Mouse (Mus musculus) forebrain, postnatal 0 days (tissue): ENCODE measurements at regions not wholly inside any gene's neighbourhood (a gene's known extent, or its start where the extent isn't known, plus 50 kb on each side); places are given as distances from the start of the nearest gene placed in this dataset.

Source experiments
- ATAC-seq: fragments of 200-750 bp; cut with Nextera tagmentation; 2 replicates; pipeline ENCODE4 v1.8.0; 2017; ENCODE audit warnings: mild to moderate bottlenecking, moderate library complexity
- DNase-seq: peaks from one replicate; pipeline ENCODE4 v3.0.0-alpha.2; 2015
- H3K27ac ChIP-seq: fragments of 300-500 bp; sonication (generic); 2 replicates; pipeline ENCODE4 v1.5.1; 2014; ENCODE audit warnings: low read depth, mild to moderate bottlenecking, antibody characterized with exemption, low read length, moderate library complexity, mixed read lengths
- H3K27me3 ChIP-seq: fragments of 300-500 bp; sonication (generic); 2 replicates; pipeline ENCODE4 v1.6.1; 2014; ENCODE audit warnings: mild to moderate bottlenecking, low read length, mixed read lengths; ENCODE audit not compliant: insufficient read depth
- H3K36me3 ChIP-seq: fragments of 300-500 bp; sonication (generic); 2 replicates; pipeline ENCODE4 v1.6.1; 2014; ENCODE audit warnings: mild to moderate bottlenecking, moderate library complexity; ENCODE audit not compliant: insufficient read depth
- H3K4me1 ChIP-seq: fragments of 300-500 bp; sonication (generic); 2 replicates; pipeline ENCODE4 v1.6.1; 2014; ENCODE audit warnings: antibody characterized with exemption; ENCODE audit not compliant: insufficient read depth
- H3K4me2 ChIP-seq: fragments of 300-500 bp; sonication (generic); 2 replicates; pipeline ENCODE4 v1.6.1; 2014; ENCODE audit warnings: low read depth, mild to moderate bottlenecking, moderate library complexity
- H3K4me3 ChIP-seq: fragments of 300-500 bp; sonication (generic); 2 replicates; pipeline ENCODE4 v1.5.1; 2014; ENCODE audit warnings: low read depth, low read length, mixed read lengths
- H3K9ac ChIP-seq: fragments of 300-500 bp; sonication (generic); 2 replicates; pipeline ENCODE4 v1.6.1; 2014; ENCODE audit warnings: mild to moderate bottlenecking
- H3K9me3 ChIP-seq: fragments of 300-500 bp; sonication (generic); 2 replicates; pipeline ENCODE4 v1.6.1; 2016; ENCODE audit warnings: low read length
- CTCF ChIP-seq: sonication (generic); IDR thresholded peaks from 2 replicates; pipeline ENCODE4 v1.5.1; 2016; ENCODE audit warnings: antibody characterized with exemption, control low read depth, low read depth
- WGBS: fragments of 180-500 bp; shearing (Covaris S2); extraction: QIAGEN DNeasy Blood & Tissue Kit; methylation state at CpG from one replicate; pipeline ENCODE4 v1.1.7; 2014; 5-methylcytosine and 5-hydroxymethylcytosine counted together

DNA sequence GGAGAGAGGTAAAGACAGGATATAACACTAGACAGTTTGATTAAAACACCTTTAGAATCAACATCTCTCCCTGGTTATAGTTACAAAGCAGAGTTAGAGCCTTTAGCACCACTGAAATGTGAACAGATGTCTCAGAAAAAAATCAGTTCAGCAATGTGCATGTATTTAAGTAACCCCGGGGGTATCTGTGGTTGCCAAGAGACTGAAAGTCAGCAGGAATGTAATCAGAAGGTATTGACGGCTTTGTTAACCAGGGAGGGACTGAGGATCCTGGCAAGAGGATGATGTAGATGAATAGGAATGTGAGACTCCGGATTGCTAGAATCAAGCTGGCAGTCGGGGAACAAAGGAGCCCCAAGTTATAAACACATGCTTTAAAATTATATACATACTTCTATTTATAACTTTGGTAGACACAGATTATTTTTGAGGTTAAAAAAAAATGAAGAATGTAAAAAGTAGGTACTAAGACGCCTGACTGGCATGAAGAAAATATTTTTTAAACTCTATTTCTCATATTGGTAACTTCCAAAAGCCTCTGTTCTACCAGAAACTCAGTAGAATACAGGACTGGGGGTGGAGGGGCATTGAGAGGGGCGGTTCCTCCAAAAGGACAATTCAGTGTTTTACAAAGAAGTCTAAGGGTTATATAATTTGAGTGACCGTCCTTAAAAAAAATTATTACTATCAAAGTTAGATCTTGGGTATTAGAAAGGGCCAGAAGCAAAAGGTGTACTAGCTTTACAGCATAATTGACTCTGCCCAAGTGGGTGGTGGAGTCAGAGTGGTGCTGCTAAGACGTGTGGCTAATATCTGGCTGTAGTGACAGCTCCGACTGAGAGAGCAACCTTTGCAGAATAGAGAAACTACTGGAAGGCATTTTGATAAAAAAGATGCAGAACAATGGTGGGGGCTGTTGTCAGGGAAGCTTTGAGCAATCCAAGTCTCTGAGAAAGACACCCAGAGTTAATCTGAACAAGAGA lies 341.2 kb upstream of the Gm6657 start:
- Histone ChIP-seq H3K4me3 (no peak overlapping the region), H3K27ac (no peak overlapping the region), H3K9ac (no peak overlapping the region), H3K36me3 (no peaks in the 10 kb centered on the region), H3K9me3 (no peaks in the 10 kb centered on the region), H3K4me1 (peaks cover 4% of the 10 kb centered on the region), H3K4me2 (no peak overlapping the region), H3K27me3 (0 out of 2 replicates have a peak, but pooled peaks cover 4% of the 10 kb centered on the region)
- DNase-seq: peak; percentile 30
- ATAC-seq: no peak
- TF ChIP-seq CTCF: no peak
- whole genome bisulfite sequencing: 17% methylated on average over 9 of the region's 9 CpGs

DNA sequence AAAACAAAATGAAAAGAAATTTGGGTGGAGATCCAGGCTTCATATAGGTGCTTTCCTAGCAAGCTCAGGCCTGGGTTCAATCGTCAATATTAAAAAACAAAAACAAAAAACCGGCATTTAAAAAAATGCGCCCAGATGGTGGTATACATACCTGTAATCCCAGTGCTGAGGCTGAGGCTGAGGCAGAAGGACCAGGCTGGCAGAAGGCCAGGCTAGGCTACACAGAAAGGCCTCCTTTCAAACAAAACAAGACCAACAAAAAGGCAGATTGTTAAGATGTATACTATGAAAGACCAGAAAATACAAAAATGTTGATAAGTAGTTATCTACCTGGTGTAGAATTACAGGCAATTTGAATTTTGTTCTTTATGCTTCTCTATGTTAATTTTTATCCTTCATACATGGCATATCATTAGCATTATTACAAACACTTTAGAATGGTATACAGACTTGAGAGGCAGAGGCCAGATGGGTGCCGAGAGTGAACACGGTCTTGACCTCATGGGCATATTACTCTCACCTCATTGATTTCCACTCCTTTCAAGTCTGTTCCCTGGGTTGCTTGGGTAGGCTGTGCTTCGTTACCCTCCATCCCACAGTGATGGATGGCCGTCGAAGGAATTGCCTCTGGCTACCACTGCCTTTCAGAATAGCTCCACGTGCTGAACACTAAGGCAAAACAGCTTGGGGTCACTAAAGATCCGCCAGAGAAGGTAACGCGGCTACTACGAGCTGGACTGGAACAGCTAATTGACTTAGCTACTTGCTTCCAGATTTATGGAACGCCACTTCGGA lies 339.6 kb upstream of the Gm6657 start:
- TF ChIP-seq CTCF: no peak
- Histone ChIP-seq H3K4me2 (no peak overlapping the region), H3K27me3 (0 out of 2 replicates have a peak, but pooled peaks cover 4% of the 10 kb centered on the region), H3K4me3 (no peak overlapping the region), H3K4me1 (peaks cover 8% of the 10 kb centered on the region), H3K9me3 (no peaks in the 10 kb centered on the region), H3K36me3 (no peaks in the 10 kb centered on the region), H3K27ac (no peak overlapping the region), H3K9ac (no peak overlapping the region)
- no peak for ATAC-seq
- WGBS: 39% methylated on average over 15 of the region's 15 CpGs
- DNase-seq: no peak

DNA sequence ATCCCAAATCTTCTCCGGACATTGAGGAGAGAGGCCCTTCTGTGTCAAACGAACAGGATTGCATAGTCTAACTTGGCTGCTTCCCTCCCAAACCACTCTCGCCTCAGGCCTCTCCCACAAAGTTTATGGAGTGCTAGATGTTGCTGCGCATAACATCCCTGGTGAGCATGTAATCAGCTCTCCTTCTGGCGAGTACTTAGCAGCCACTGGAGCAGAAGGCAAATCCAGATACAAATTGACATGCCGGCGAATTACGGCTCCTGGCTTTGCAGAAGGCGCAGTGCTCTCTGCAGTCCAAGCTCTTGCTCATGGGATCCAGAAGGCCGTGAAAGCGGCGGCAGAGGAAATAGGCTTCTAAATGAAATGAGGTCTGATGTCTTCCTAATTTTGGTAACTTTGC lies 338.2 kb upstream of the Gm6657 start:
- Histone ChIP-seq H3K27ac (no peak overlapping the region), H3K27me3 (0 out of 2 replicates have a peak, but pooled peaks cover 4% of the 10 kb centered on the region), H3K36me3 (no peaks in the 10 kb centered on the region), H3K4me2 (no peak overlapping the region), H3K9me3 (no peaks in the 10 kb centered on the region), H3K4me3 (no peak overlapping the region), H3K9ac (no peak overlapping the region), H3K4me1 (peaks cover 8% of the 10 kb centered on the region)
- DNase-seq: no peak
- TF ChIP-seq CTCF: no peak
- ATAC-seq: 0 out of 2 replicates have a peak, but pooled peaks have one; percentile 26
- WGBS: 63% methylated on average over 12 of the region's 12 CpGs

DNA sequence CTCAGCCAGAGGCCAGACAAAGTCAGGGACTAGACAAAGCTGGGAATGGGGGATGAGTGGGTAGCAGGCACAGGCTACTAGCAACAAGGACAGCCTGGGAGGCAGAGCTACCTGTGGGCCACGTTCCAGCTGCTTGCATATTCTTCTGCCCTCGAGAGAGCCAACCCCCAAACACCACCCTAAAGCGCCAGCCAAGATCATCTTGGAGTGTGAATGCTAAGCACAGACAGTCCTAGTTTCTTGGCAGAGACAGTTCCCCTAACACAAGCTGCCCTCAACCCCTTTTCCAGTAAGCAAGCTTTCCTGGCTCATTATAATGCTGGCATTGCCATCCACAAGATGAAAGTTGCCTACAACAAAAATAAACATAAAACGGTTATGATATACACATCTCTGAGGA lies 336.8 kb upstream of the Gm6657 start:
- H3K9ac ChIP-seq: no peak overlapping the region
- H3K36me3 ChIP-seq: no peaks in the 10 kb centered on the region
- 31% methylated on average over 4 of the region's 4 CpGs for WGBS
- H3K4me2 ChIP-seq: no peak overlapping the region
- peaks cover 8% of the 10 kb centered on the region for H3K4me1 ChIP-seq
- ATAC-seq (peak; percentile 86), DNase-seq (peak; percentile 63)
- H3K4me3 ChIP-seq: no peak overlapping the region
- no peaks in the 10 kb centered on the region for H3K9me3 ChIP-seq
- H3K27me3 ChIP-seq: 0 out of 2 replicates have a peak, but pooled peaks cover 4% of the 10 kb centered on the region
- no peak for TF ChIP-seq CTCF
- no peak overlapping the region for H3K27ac ChIP-seq

DNA sequence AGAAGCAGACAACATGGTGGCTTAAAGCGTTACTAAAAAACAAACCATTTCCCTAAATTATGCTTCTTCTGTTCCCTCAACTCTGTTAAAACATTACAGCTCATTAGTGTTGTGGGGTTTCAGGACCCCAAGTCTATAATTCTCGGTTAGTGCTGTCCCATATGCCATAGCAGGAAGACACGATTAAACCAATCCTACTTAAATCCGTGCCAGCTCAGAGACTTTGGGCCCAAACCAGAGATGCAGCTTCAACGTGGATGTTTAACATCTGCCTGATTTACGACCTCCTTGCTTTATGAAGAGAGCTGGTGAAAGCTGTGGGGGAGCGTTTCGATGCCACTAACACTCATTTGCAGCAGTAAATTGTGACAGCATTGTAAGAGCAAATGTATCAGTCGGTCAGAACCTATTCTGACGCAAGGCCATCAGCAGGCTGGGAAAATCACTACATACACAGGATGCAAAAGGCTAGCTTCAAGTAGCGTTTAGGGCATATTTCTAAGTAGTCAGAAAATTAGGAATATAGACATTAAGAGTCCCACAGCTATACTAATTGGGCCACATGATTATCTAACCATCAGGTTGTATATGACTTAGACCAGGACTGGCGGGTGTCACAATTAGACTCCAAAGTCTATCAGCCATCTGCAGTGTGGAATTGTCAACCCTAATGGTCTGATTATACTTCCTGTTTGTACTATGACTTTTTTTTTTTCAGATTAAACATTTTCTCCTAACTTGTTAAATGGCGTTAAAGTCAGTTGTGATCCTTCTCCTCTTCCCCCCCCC lies 333.1 kb upstream of the Gm6657 start:
- no peak overlapping the region for H3K4me3 ChIP-seq
- no peak overlapping the region for H3K9ac ChIP-seq
- H3K4me1 ChIP-seq: peaks cover 8% of the 10 kb centered on the region; the same call in 1 of the 2 replicates
- H3K36me3 ChIP-seq: no peaks in the 10 kb centered on the region
- 85% methylated on average over 13 of the region's 13 CpGs for WGBS
- no peaks in the 10 kb centered on the region for H3K27me3 ChIP-seq
- H3K27ac ChIP-seq: no peak overlapping the region
- no peak overlapping the region for H3K4me2 ChIP-seq
- no peak for DNase-seq
- H3K9me3 ChIP-seq: no peaks in the 10 kb centered on the region
- ATAC-seq: no peak
- TF ChIP-seq CTCF: no peak

DNA sequence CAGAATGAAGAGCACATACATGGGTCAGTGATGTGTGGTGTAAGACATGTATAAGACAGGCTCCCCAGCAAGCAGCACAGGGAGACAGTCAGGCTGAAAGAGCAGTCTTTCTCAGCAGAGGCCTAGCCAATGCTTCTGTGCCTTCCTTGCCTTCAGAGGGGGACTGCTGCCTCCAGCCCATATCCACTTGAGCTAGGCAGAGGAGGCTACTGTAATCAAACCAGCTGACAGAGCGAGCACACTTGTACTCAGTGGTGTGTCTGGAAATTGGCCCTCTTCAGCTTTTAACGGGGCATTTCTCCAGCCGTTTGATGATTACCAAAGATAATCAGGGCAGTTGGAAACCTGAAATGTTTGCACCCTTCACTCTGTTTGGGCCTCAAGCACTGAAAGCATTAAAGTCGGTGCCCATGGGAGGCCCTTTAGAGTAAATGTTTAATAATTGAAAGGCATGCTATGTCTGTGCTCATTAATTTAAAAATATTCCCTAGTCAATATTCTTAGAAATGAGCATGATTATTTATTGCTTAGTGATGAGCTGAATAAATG lies 326.0 kb upstream of the Gm6657 start:
- no peak overlapping the region for H3K4me3 ChIP-seq
- ATAC-seq (no peak; the same call in 1 of the 2 replicates), DNase-seq (no peak)
- no peaks in the 10 kb centered on the region for H3K27me3 ChIP-seq
- H3K27ac ChIP-seq: no peak overlapping the region
- H3K36me3 ChIP-seq: no peaks in the 10 kb centered on the region
- 43% methylated on average over 4 of the region's 4 CpGs for WGBS
- H3K4me1 ChIP-seq: no peaks in the 10 kb centered on the region
- no peak for TF ChIP-seq CTCF
- H3K4me2 ChIP-seq: no peak overlapping the region
- H3K9ac ChIP-seq: no peak overlapping the region
- H3K9me3 ChIP-seq: no peaks in the 10 kb centered on the region
